Mouse (Mus musculus): ENCODE measurements at regions not wholly inside any gene's neighbourhood (a gene's known extent, or its start where the extent isn't known, plus 50 kb on each side); places are given as distances from the start of the nearest gene placed in this dataset.
"Not testable (repeated sequence)": the region's sequence is repeated elsewhere in the genome, so short reads cannot be mapped to it uniquely, and the experiment has no call there.

DNA sequence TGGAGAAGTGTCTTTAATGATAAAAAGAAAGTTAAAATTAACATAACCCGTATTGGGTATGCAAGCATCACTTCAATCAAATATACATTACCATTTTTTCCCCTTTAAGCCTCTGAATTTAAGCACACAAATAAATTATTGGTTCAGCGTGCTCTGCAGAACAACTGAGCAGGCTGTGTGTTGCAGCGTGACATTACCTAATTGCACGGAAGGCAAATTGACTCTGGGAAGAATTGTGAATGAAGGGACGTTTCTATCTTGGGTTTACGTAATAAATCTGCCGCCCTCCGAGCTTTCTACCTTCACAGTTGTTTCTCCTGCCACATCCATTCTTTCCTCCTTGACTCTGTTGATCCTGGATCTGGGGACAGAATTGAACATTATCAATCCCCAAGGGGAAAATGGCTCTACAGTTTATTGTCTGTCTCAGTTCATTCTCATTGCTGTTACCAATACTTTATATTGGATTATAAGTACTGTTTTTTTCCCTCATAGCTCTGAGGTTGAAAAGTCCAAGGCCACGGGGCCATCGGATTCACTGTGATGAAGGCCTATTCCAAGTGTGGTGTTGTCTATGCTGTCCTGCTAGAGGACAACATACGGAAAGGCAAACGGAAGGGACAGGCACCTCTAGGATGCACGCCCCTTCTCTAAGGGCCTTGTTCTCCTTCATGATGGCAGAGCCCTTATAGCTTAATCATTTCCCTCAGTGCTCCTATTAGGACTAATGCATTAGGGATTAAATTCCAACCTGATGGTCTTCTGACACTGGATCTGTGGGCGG lies 256.7 kb downstream of the Mef2c start:
- Histone ChIP-seq H3K27ac (ENCODE audit: insufficient read depth, low read depth, low read length) (no peak overlapping the region), H3K27me3 (replicated peaks; ENCODE audit: control insufficient read depth, insufficient read depth, low read length) (no peaks in the 10 kb centered on the region), H3K36me3 (ENCODE audit: control insufficient read depth, insufficient read depth, low read length) (no peaks in the 10 kb centered on the region), H3K4me1 (ENCODE audit: control insufficient read depth, insufficient read depth, low read length) (no peaks in the 10 kb centered on the region), H3K4me3 (ENCODE audit: insufficient read depth, low read depth, low read length) (no peak overlapping the region)
- no peak for DNase-seq
- 77% methylated on average over 14 of the region's 14 CpGs for WGBS
- TF ChIP-seq POLR2A (IDR thresholded peaks at IDR 0.05; ENCODE audit: low read depth, low read length) (no peak), CTCF (conservative IDR thresholded peaks at IDR 0.05; ENCODE audit: insufficient read depth, insufficient read length, low read depth, low read length) (no peak)

DNA sequence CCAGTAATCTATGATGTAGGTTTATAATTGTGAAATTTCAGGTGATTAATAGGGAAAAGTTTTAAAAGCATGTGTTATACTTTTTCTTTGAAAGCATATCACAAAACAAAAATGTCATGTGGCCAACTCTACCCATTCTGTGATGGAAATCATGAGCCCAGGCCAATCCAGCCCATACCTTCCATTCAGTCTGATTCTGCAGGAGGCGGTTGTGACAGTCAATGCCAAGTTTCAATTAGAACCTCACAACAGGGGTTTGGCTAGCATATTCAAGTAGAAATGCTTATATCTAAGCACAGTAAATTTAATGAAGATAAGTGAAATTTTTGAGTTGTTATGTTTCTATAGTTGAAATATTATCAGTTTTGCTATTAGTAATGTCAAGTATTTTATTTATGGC lies 258.6 kb downstream of the Mef2c start:
- no peak overlapping the region for H3K27ac ChIP-seq (ENCODE audit: insufficient read depth, low read depth, low read length)
- no peak for DNase-seq
- H3K4me3 ChIP-seq (ENCODE audit: insufficient read depth, low read depth, low read length): no peak overlapping the region
- no peaks in the 10 kb centered on the region for H3K36me3 ChIP-seq (ENCODE audit: control insufficient read depth, insufficient read depth, low read length)
- 87% methylated on average over 1 of the region's 1 CpGs for WGBS
- TF ChIP-seq POLR2A (IDR thresholded peaks at IDR 0.05; ENCODE audit: low read depth, low read length): no peak
- no peak for TF ChIP-seq CTCF (conservative IDR thresholded peaks at IDR 0.05; ENCODE audit: insufficient read depth, insufficient read length, low read depth, low read length)
- H3K4me1 ChIP-seq (ENCODE audit: control insufficient read depth, insufficient read depth, low read length): no peaks in the 10 kb centered on the region
- H3K27me3 ChIP-seq (replicated peaks; ENCODE audit: control insufficient read depth, insufficient read depth, low read length): no peaks in the 10 kb centered on the region

DNA sequence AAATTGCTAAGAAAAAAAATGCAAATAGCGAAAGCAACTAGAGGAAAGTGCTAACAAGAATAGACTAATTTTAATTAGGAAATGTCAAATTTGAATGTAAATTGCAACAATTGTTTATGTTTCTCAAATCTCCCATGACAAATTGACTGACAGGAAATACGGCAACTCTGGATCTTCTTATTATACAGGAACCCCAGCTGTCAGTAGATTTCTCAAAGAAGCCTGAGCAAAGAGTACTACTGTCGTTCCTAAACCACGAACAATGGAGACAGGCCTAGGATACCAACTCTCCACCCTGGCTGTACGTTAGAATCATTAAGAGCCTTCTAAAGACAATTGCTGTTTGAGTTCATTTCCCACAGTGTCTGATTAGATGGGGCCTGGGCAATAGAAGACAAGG lies 259.5 kb downstream of the Mef2c start:
- H3K36me3 ChIP-seq (ENCODE audit: control insufficient read depth, insufficient read depth, low read length); H3K27me3 ChIP-seq (replicated peaks; ENCODE audit: control insufficient read depth, insufficient read depth, low read length); H3K4me3 ChIP-seq (ENCODE audit: insufficient read depth, low read depth, low read length); DNase-seq; H3K27ac ChIP-seq (ENCODE audit: insufficient read depth, low read depth, low read length); H3K4me1 ChIP-seq (ENCODE audit: control insufficient read depth, insufficient read depth, low read length): not testable (repeated sequence)
- WGBS: 75% methylated on average over 5 of the region's 5 CpGs

DNA sequence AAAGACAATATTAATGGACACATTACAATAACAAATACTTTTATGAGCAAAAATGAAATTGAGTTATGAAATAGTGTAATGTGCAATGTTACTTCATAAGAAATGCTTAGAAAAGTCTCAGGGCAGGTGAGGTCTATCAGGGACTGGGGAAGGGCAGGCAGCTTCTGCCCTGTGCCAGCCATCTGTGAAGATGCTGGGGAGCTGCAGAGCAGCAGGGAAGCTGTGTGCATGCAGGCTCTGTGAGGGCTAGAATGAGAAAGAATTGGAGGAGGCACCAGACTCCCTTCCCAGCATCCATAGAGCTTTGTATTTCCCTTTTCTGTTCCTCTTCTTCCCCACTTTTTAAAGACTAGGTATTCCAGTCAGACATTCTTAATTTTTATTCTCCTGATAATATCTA lies 281.8 kb downstream of the Mef2c start:
- Histone ChIP-seq H3K4me3 (ENCODE audit: insufficient read depth, low read depth, low read length) (no peak overlapping the region), H3K27me3 (replicated peaks; ENCODE audit: control insufficient read depth, insufficient read depth, low read length) (no peaks in the 10 kb centered on the region), H3K4me1 (ENCODE audit: control insufficient read depth, insufficient read depth, low read length) (no peaks in the 10 kb centered on the region), H3K27ac (ENCODE audit: insufficient read depth, low read depth, low read length) (no peak overlapping the region), H3K36me3 (ENCODE audit: control insufficient read depth, insufficient read depth, low read length) (no peaks in the 10 kb centered on the region)
- no peak for DNase-seq
- TF ChIP-seq CTCF (conservative IDR thresholded peaks at IDR 0.05; ENCODE audit: insufficient read depth, insufficient read length, low read depth, low read length): no peak
- TF ChIP-seq POLR2A (IDR thresholded peaks at IDR 0.05; ENCODE audit: low read depth, low read length): no peak

DNA sequence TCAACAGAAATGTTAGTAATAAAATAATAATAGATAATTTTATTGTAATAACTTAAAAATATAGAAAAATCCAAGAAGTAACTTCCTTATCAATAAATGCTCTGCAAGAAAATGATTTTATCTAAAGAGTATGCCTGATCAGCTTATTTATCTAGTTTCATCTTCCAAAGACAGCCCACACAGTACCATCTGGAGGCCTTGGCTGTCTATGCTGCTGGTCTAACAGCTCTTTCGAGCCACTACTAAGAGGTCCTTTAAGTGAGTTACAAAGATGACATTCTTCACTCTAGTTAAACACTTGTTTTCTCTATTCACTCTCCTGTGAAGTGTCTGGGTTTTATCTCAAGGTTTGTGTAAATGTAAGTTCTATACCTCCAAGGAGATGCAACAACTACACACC lies 305.7 kb downstream of the Mef2c start:
- no peak for TF ChIP-seq POLR2A (IDR thresholded peaks at IDR 0.05; ENCODE audit: low read depth, low read length)
- TF ChIP-seq CTCF (conservative IDR thresholded peaks at IDR 0.05; ENCODE audit: insufficient read depth, insufficient read length, low read depth, low read length): no peak
- WGBS: 82% methylated on average over 1 of the region's 1 CpGs
- Histone ChIP-seq H3K4me1 (ENCODE audit: control insufficient read depth, insufficient read depth, low read length) (no peaks in the 10 kb centered on the region), H3K4me3 (ENCODE audit: insufficient read depth, low read depth, low read length) (no peak overlapping the region), H3K27me3 (replicated peaks; ENCODE audit: control insufficient read depth, insufficient read depth, low read length) (no peaks in the 10 kb centered on the region), H3K27ac (ENCODE audit: insufficient read depth, low read depth, low read length) (no peak overlapping the region), H3K36me3 (ENCODE audit: control insufficient read depth, insufficient read depth, low read length) (no peaks in the 10 kb centered on the region)
- no peak for DNase-seq

DNA sequence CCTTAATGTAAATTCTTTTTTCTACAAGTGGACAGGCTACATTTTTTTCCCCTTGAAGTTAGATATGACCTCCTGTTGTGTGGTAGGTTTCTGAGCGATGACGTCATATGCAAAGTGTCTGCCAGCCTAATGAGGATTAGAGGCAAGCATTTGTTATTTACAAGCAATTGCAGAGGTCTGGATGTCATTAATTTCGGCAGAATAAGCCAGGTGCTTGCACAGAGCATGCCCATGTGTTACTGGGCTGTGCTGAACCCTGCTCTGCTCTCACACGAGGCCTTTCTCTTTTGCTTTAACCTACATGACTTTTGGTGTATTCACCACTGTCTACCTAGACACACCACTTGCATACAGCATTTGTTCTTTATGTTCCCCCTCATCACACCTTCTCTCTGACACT lies 316.5 kb downstream of the Mef2c start:
- H3K4me1 ChIP-seq (ENCODE audit: control insufficient read depth, insufficient read depth, low read length): no peaks in the 10 kb centered on the region
- H3K27ac ChIP-seq (ENCODE audit: insufficient read depth, low read depth, low read length): no peak overlapping the region
- no peaks in the 10 kb centered on the region for H3K36me3 ChIP-seq (ENCODE audit: control insufficient read depth, insufficient read depth, low read length)
- H3K4me3 ChIP-seq (ENCODE audit: insufficient read depth, low read depth, low read length): no peak overlapping the region
- TF ChIP-seq POLR2A (IDR thresholded peaks at IDR 0.05; ENCODE audit: low read depth, low read length): no peak
- TF ChIP-seq CTCF (conservative IDR thresholded peaks at IDR 0.05; ENCODE audit: insufficient read depth, insufficient read length, low read depth, low read length): no peak
- DNase-seq: no peak
- H3K27me3 ChIP-seq (replicated peaks; ENCODE audit: control insufficient read depth, insufficient read depth, low read length): no peaks in the 10 kb centered on the region
- 65% methylated on average over 4 of the region's 4 CpGs for WGBS

DNA sequence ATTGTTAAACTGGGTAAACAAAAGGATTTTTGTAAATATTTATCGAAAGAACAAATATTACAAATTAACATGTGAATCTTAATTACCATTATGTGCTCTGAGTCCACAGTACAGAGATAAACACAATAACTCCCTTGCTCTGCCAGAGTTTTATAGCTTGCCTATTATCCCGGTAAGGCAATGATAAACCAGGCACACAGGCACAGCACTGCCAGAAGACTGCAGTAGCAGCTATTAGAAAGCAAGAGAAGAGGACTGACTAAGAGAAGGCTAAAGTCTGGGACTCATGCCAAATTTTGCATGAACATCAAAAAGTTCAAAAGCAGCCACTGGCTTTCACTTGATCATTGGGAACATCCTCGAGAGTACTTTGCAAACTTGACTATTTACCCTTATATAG lies 316.9 kb downstream of the Mef2c start:
- no peak overlapping the region for H3K27ac ChIP-seq (ENCODE audit: insufficient read depth, low read depth, low read length)
- H3K4me3 ChIP-seq (ENCODE audit: insufficient read depth, low read depth, low read length): no peak overlapping the region
- DNase-seq: no peak
- 61% methylated on average over 3 of the region's 3 CpGs for WGBS
- H3K36me3 ChIP-seq (ENCODE audit: control insufficient read depth, insufficient read depth, low read length): no peaks in the 10 kb centered on the region
- no peaks in the 10 kb centered on the region for H3K4me1 ChIP-seq (ENCODE audit: control insufficient read depth, insufficient read depth, low read length)
- no peak for TF ChIP-seq POLR2A (IDR thresholded peaks at IDR 0.05; ENCODE audit: low read depth, low read length)
- no peak for TF ChIP-seq CTCF (conservative IDR thresholded peaks at IDR 0.05; ENCODE audit: insufficient read depth, insufficient read length, low read depth, low read length)
- H3K27me3 ChIP-seq (replicated peaks; ENCODE audit: control insufficient read depth, insufficient read depth, low read length): no peaks in the 10 kb centered on the region
